Mouse (Mus musculus): ENCODE measurements at regions not wholly inside any gene's neighbourhood (a gene's known extent, or its start where the extent isn't known, plus 50 kb on each side); places are given as distances from the start of the nearest gene placed in this dataset.
A peak's percentile ranks its signal among the peaks of the same experiment; 100 is the strongest.

DNA sequence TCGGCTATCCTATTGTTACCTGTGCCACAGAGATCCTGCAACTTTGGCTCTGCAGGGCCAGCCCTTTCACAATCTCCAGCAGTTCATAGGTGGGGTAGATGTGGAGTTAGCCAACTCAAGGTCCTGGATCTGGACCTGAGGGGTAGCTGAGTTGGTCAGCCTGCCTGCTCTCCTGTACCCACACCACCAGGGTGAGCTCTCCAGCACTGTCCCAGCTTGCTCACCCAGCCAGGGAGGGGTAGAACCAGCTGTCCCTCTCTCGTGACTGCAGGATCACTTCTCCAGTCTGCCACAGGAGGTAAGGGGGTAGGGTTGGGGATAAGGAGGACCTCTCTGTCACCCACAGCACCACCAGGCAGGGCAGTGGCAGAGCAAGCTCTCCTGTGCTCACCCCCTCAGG lies 104.6 kb upstream of the Arid1b start:
- peak in 1 of 2 experiments; percentile 15 for DNase-seq

DNA sequence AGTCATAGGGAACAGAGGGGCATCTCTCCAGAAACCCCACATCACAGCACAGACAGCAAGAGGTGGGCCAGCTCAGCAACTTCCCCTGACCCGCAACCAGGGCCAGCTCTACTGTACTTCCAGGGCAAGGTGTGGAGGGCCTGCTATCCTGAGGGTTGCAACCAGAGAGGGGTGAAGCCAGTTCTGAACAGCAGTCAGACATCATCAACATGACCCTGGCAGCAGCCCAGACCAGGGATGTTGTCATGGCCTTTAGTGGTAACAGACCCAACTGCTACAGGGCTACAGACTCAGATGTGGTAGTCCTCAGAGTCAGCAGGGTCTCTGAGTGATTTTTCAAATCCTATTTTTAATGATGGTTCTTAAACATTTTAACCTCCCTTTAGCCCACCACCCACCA lies 104.0 kb upstream of the Arid1b start:
- DNase-seq: no peak

DNA sequence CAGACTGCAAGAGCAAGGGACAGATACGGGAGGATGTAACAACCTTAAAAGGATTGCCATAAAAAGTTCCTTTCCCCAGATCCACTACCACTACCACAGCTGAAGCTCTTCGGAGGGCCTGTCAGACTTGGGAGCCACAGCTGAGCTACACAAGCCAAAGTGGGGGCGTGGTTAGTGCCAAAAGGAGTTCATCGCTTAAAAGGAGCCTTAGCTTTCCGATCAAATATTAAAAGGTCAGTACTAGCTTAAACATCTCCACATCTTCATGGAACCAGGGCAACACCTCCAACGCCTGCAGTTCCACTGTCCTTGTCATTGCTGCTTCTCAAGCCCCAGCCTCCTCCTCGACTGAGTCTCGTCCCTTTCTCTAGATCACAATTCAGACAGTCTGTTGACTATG lies 102.6 kb upstream of the Arid1b start:
- DNase-seq: no peak

DNA sequence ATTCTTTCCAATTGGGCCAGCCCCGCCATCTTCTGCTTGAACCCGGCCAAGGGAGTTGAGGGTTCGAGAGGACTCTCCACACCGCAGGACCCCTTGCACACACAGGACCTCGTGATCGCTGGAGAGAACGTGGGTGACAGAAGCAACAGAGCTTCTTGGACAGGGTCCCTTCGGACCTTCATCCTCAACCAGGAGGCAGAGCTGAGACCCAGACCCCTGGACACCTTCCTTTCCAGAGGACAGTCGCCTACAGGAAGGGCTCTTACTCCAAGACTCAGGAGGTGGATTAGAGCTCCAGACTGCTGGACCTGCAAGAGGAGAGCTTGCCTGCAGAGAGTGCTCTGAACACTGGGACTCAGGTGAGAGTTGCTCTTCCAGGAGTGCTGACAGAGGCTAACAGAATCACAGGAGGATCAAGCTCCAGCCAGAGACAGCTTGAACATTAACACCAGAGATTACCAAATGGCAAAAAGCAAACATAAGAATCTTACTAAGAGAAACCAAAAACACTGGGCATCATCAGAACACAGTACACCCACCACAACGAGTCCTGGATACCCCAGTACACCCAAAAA lies 99.3 kb upstream of the Arid1b start:
- peak; percentile 15 to 49 for DNase-seq

DNA sequence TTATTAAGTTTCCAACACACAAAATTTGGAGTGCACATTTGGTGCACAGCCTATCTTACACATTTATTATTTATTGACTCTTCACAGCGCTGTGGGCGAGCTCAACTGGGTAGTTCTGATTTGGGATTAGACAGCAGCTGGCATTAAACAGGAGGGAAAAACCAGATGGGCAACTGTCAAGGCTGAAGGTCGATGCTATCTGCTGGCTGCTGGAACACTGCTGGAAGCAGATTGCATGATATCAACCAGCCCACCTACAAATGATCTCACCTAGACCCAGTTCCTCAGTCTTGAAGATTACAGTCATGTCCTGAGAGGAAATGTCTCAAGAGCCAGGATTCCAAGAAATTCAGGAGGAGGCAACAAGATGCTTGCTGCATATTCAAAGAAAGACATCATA lies 91.0 kb upstream of the Arid1b start:
- no peak for DNase-seq

DNA sequence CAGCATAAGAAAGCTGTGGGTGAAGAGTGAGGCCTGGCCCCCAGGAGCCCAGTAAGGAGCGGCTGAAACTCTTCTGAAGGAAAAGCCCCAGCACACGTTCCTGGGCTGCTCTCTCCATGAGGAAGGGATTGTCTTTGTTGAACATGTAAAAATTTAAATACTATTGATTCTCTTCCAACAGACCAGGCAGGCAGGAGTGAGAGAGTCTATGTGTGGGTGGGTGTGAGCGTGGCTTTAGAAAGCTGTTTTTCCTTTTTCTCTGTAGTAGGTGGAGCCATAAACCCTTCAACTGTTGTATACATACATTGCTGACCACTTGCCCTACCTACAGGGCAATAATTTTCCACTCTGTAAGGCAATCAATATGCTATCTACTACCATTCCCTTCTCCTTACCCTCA lies 87.6 kb upstream of the Arid1b start:
- no peak for DNase-seq

DNA sequence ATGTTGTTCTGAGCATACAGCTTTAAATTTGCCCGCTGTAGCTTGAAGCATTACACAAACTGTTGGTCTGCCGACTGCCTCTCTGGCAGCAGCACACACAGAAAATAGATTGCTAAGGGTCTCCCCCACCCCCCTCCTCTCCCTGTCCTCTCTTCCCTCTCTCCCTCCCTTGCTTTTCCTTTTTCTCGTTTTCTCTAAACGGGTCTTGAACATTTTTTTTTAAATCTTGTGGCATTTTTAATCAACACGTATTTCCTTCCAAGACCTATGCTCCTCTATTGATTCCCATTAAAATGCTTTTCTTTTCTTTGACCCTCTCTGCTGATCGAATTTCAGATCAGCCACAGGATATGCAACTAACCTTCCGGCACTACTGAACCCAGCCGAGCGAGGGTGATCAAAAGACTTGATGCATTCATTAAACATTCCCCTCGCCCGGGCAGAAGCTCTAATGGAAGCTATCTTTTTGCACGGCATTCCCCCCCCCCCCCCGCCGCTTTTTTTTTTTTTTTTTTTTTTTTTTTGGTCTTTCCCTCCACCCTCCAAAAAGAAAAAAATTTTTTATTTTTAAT lies 86.9 kb upstream of the Arid1b start:
- DNase-seq: peak; percentile 57 to 62

DNA sequence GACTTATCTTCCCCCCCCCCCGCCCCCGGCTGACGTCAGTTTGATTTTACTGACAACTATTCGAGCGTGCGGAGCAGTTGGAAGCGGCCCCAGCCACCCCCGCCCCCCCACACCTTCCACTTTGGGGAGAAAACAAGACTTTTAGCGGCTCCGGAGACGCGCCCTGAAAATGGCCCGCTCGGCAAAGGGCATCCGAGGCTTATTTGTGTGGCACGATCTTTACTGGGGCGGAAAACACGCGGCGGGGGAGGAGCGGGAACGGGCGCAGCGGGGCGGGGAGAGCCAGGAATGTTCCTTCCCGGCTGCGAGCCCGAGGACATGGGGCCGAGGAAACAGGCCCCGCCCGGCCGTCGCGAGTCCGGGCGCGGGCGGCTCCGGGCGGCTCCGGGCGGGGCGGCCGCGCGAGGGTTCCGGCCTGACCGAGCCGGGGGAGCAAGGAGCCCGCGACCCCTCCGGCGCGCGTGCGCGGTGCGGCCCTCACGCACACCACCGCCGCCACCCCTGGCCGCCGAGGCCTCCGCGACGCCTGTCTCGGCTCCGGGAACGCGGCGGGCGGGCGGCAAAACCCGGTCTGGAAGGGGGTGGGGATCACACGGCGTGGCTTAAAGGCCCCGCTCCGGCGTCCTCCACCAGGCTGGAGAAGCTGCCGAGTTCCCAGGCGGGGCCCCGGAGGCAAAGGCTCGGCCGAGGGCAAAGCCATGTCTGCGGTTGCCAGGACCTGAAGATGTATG lies 86.1 kb upstream of the Arid1b start:
- peak; percentile 95 to 96 for DNase-seq

DNA sequence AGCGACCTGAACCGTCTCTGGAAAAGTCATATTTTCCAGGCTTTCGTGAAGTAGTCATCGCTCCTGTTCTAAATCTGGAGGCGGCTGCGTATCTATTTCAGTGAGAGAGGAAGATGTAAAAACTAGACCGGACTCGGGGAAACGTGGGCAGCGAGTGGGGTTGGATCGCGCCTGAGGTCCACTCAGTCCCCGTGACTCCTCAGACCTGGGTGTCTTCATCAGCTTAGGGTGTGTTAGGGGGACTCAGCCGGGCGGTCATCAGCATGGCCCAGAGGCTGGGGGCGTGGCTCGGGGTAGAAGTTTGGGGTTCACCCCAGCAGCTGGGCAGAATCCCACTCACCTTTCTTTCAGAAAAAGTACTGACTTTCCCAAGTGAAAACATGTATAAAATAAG lies 85.6 kb upstream of the Arid1b start:
- DNase-seq: peak; percentile 26 to 54

DNA sequence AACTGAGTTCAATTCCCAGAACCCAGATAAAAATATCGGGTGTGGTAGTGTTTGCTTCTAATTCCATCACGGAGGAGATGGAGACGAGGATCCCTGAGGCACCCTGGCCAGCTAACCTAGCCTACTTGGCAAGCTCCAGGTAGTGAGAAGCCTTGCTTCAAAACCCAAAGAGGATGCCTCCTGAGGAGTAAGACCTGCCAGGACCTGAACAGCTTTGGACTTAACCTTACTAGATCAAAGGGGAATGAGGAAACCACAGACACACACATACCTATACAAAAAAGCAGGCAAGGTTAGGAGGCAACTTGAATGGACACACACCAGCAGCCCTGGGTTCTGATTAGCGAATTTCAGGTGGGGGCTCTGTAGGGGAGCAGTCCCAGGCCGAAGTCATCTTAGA lies 84.0 kb upstream of the Arid1b start:
- no peak for DNase-seq

DNA sequence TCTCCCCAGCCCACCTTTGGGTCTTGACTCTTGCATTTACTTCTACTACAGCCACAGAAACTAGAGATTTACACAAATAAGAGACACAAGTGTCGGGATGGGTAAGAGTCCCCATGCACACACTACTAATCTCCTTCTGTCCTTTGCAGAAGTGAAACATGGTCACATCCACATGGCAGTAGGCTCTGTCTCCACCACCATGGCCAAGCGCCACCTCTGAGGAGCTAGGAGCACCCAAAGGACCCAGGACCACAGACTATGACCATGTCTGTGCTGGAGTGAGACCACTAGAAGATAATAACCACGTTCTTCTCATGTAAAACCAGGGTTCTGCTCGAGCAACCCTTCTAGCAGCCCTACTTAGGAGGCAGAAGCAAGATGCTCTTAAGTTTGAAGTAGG lies 81.1 kb upstream of the Arid1b start:
- no peak for DNase-seq

DNA sequence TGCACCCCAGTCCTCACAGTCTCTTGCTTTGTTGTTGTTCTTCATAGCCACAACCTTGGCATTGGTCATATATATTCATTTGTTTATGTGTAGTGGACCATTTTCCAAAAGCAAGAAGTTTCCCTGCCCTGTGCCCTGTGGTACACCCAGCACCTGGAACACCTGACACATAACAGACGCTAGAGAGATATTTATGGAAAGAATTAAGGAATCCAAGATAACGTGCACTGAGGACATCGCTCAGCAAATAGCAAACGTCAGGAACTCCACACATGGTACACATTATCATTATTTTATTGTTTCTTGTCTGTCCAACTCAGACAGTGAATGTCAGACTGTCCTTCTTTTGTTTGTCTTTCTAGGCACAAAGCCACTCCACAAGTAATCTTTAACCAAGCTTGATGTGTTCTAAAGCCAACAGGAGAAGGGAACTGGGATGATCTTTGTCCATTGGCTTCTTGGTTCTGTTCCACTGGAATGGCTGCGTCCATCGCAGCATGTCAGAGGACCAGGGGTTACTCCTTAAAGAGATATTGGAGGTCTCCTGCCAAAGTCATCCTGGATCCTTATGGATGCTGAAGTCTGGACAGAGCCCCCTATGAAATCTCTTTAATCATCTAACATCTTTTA lies 74.2 kb upstream of the Arid1b start:
- DNase-seq: peak; percentile 58 to 80

DNA sequence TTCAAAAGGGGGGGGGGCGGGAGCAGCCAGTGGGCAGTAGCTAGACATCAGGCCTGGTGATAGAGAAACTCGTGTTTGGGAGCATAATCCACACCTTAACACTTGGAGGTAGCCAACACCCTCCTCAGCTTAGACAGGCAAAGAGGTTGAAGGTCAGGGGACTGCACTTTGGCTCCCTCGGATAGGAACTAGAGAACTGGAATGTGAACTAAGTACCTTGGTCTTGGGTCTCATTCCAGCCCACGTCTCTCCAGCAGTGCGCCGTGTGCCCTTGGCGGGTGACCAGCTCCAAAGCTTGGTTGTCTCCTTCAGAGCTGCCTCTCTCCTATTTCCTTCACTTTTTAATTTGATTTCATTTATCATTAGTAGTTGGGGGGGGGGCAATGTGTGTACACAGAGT lies 73.0 kb upstream of the Arid1b start:
- DNase-seq: peak; percentile 85 to 89

DNA sequence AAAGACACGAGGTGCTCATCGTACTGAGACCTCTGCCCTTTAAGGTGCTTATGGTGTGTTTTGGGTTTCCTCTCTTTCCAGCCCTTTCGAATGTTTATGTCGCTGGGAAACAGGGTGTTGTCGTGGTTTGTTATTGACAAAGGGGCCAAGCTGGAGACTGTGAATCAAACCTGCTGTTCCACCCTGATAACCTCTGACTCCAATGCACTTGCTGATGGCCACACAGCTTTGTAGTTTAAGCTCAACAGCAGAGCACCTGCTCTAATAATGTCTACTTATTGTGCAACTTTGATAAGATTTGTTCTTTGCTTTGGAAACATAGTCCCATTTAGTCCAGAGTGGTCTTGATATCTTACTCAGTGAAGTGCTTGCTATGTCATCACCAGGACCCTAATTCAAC lies 65.5 kb upstream of the Arid1b start:
- DNase-seq: no peak

DNA sequence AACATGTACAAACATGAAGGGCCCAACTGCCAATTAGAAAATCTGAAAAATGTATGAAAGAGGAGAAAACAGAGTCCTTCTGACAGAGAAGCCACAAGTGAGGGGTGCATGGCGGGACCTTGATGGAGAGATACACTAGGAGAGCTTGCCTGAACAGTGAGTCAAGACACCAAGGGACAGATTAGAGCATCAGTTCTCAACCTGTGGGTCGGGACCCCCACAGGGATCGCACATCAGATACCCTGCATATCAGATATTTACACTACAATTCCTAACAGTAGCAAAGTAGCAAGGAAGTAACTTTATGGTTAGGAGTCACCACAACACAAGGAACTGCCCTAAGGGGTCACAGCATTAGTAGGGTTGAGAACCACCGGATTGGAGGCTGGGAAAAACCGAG lies 58.9 kb upstream of the Arid1b start:
- no peak for DNase-seq

DNA sequence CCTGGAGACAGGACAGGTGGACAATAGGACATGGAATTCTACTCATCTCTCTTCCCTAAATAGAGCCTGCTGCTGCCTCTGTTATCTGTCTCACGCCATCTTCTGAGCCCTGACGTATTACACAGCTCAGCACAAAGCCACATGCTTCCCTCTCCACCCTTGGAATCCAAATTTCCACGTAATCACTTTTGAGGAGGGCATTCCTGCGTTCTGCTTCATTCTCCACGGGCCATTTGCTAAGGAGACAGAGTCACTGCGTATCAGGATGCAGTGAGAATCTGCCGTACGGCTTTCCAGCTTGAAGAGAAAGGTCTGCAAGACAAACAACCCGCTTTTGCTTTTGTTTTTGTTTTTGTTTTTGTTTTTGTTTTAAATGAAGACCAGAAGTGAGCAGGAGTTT lies 53.5 kb upstream of the Arid1b start:
- DNase-seq: peak; percentile 28 to 34

DNA sequence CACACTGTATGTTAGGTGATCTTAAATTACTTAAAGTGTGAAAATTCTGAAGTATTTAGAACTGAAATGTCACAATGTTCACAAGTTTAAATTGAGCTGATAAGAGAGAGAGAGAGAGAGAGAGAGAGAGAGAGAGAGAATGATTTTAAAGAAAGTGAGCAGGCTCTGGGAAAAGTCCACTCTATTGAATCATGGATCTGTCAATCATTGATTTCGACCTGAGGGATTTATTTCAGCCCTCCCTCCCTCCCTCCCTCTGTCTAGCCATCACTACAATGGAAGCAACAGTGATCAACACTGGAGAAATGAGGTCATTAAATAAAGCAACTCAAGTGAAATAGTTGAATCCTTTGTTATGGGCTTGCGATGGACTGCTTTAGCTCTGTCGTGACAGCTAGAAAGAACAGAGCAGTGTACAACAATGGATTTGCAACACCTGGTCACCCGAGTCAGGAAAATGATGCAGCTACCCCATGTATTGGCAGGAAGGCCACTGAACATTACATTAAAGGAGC lies 52.8 kb upstream of the Arid1b start:
- DNase-seq: no peak

DNA sequence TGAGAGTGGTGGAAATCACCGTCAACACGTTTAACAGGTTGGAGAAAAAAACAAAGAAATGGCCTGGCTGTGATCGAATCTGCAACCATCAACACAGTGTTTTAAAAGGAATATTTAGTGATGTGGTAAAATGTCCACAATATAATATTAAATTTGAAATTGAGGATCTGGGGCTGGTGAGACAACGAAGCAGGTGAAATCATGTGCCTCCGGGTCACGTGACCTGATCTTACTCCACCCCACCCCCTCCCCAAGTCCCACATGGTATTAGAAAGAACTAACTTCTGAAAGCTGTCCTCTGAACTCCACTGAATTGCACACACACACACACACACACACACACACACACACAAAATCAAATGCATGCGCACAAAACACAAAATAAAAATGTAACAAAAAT lies 51.3 kb upstream of the Arid1b start:
- DNase-seq: no peak
